Mouse (Mus musculus) liver, embryonic 14.5 days (tissue): ENCODE data around the gene Rbpms2. TPM values are rescaled to one million over a fixed set of nuclear protein-coding genes. Genes with fewer than 3 reads are reported as not detected.

ENCODE experiments used
- ATAC-seq: fragments of 200-750 bp; cut with Nextera tagmentation; 2 replicates; pipeline ENCODE4 v1.8.0; 2017; ENCODE audit warnings: moderate number of reproducible peaks, mild to moderate bottlenecking, moderate library complexity; ENCODE audit not compliant: insufficient read depth
- DNase-seq, 3 experiments: peaks; one replicate each; pipeline ENCODE4 v3.0.0-alpha.2; 2012 to 2013; ENCODE audit warnings: low read depth in 3 of 3, low spot score in 3 of 3
- H3K27ac ChIP-seq: fragments of 300-500 bp; sonication (generic); 2 replicates; pipeline ENCODE4 v1.5.1; 2014; ENCODE audit warnings: moderate library complexity, mild to moderate bottlenecking, control low read depth, inconsistent platforms
- H3K27me3 ChIP-seq: fragments of 300-500 bp; sonication (generic); 2 replicates; pipeline ENCODE4 v1.6.1; 2014; ENCODE audit warnings: mild to moderate bottlenecking, low read length, moderate library complexity; ENCODE audit not compliant: control insufficient read depth, insufficient read depth
- H3K36me3 ChIP-seq: fragments of 300-500 bp; sonication (generic); replicated peaks from 2 replicates; pipeline ENCODE4 v1.6.1; 2014; ENCODE audit warnings: low read depth; ENCODE audit not compliant: control insufficient read depth, insufficient read depth
- H3K4me1 ChIP-seq, 2 experiments: fragments of 200-500 bp in 1 of 2; fragments of 300-500 bp in 1 of 2; sonication (generic) in 1 of 2; replicated peaks; 2 replicates each; pipeline ENCODE4 v1.6.1; 2012 to 2014; ENCODE audit warnings: antibody characterized with exemption in 1 of 2, inconsistent platforms in 1 of 2, low read length in 1 of 2; ENCODE audit not compliant: control insufficient read depth in 2 of 2, insufficient read depth in 2 of 2
- H3K4me2 ChIP-seq: fragments of 300-500 bp; sonication (generic); 2 replicates; pipeline ENCODE4 v1.6.1; 2014; ENCODE audit warnings: low read depth, mild to moderate bottlenecking, control low read depth, moderate library complexity
- H3K4me3 ChIP-seq, 2 experiments: fragments of 200-500 bp in 1 of 2; fragments of 300-500 bp in 1 of 2; sonication (generic) in 1 of 2; 2 replicates each; pipeline ENCODE4 v1.5.1; 2012 to 2014; ENCODE audit warnings: low read depth in 2 of 2, low read length in 2 of 2, mild to moderate bottlenecking in 2 of 2, control low read depth in 1 of 2, inconsistent platforms in 1 of 2, moderate library complexity in 1 of 2; ENCODE audit not compliant: insufficient read depth in 1 of 2
- H3K9ac ChIP-seq: fragments of 300-500 bp; sonication (generic); replicated peaks from 2 replicates; pipeline ENCODE4 v1.6.1; 2014; ENCODE audit warnings: mild to moderate bottlenecking, control low read depth, moderate library complexity
- H3K9me3 ChIP-seq: fragments of 300-500 bp; sonication (generic); 2 replicates; pipeline ENCODE4 v1.6.1; 2016; ENCODE audit warnings: low read length, mixed read lengths; ENCODE audit not compliant: control insufficient read depth
- CTCF ChIP-seq: IDR thresholded peaks from 2 replicates; pipeline ENCODE4 v1.5.1; 2016; ENCODE audit warnings: antibody characterized with exemption, low read depth, control low read depth
- EP300 ChIP-seq: IDR thresholded peaks from 2 replicates; pipeline ENCODE4 v1.6.1; 2016; ENCODE audit warnings: antibody characterized with exemption, low read depth
- WGBS: fragments of 180-500 bp; shearing (Covaris S2); extraction: QIAGEN DNeasy Blood & Tissue Kit; methylation state at CpG from one replicate; pipeline ENCODE4 v1.1.7; 2014; ENCODE audit not compliant: insufficient replicate concordance; 5-methylcytosine and 5-hydroxymethylcytosine counted together
- polyA plus RNA-seq, 2 experiments: library from polyadenylated mRNA; depleted of rRNA in 1 of 2; stranded (reverse) in 1 of 2; unstranded in 1 of 2; fragments of >200 nt; fragmentation: Nextera tagmentation in 1 of 2; extraction: Ambion mirVana in 1 of 2; gene quantifications; 2 replicates each; pipeline versions ENCODE4 v1.2.1 to v1.2.3; 2012 to 2014

Gene Rbpms2
- polyA plus RNA-seq, 2 experiments = 8.9 to 11.9 TPM

- no peaks in the 10 kb centered on the region for H3K9me3 ChIP-seq
- H3K4me2 ChIP-seq = no peak overlapping the region
- ATAC-seq (no peak), DNase-seq (no peak)
- WGBS = 27% methylated on average over 5 of the region's 5 CpGs
- H3K4me3 ChIP-seq = no peak overlapping the region
- no peaks in the 10 kb centered on the region; the same call in 1 of the 2 replicates for H3K27me3 ChIP-seq
- no peak for TF ChIP-seq EP300
- no peak for TF ChIP-seq CTCF
- H3K36me3 ChIP-seq = no peaks in the 10 kb centered on the region
- H3K27ac ChIP-seq = no peak overlapping the region
- no peak overlapping the region for H3K9ac ChIP-seq
- H3K4me1 ChIP-seq = peaks cover 0 to 4% of the 10 kb centered on the region in 2 experiments; a peak in 1 of 4 replicates
Measured at GRCm38 (mm10) chr9:65640838-65641410, 11.5 kb downstream of the Rbpms2 start.

- 25% methylated on average over 12 of the region's 12 CpGs for WGBS
- ATAC-seq (no peak), DNase-seq (no peak)
- no peak overlapping the region for H3K27ac ChIP-seq
- no peaks in the 10 kb centered on the region; the same call in 1 of the 2 replicates for H3K27me3 ChIP-seq
- no peak overlapping the region for H3K4me3 ChIP-seq
- H3K36me3 ChIP-seq = no peaks in the 10 kb centered on the region
- TF ChIP-seq CTCF = no peak
- no peak for TF ChIP-seq EP300
- no peak overlapping the region for H3K4me2 ChIP-seq
- H3K9ac ChIP-seq = no peak overlapping the region
- peaks cover 0 to 7% of the 10 kb centered on the region in 2 experiments; a peak in 1 of 4 replicates for H3K4me1 ChIP-seq
- H3K9me3 ChIP-seq = no peaks in the 10 kb centered on the region
Measured at GRCm38 (mm10) chr9:65641446-65642052, 12.1 kb downstream of the Rbpms2 start.

- no peaks in the 10 kb centered on the region for H3K9me3 ChIP-seq
- no peak overlapping the region for H3K4me3 ChIP-seq
- no peak for DNase-seq
- no peak overlapping the region for H3K4me2 ChIP-seq
- H3K27me3 ChIP-seq = no peaks in the 10 kb centered on the region; the same call in 1 of the 2 replicates
- no peak overlapping the region for H3K9ac ChIP-seq
- peaks cover 0 to 7% of the 10 kb centered on the region in 2 experiments; a peak in 1 of 4 replicates for H3K4me1 ChIP-seq
- H3K36me3 ChIP-seq = no peaks in the 10 kb centered on the region
- H3K27ac ChIP-seq = no peak overlapping the region
- no peak for ATAC-seq
- TF ChIP-seq EP300 (no peak), CTCF (no peak)
Measured at GRCm38 (mm10) chr9:65642546-65642945, 13.1 kb downstream of the Rbpms2 start.

DNA sequence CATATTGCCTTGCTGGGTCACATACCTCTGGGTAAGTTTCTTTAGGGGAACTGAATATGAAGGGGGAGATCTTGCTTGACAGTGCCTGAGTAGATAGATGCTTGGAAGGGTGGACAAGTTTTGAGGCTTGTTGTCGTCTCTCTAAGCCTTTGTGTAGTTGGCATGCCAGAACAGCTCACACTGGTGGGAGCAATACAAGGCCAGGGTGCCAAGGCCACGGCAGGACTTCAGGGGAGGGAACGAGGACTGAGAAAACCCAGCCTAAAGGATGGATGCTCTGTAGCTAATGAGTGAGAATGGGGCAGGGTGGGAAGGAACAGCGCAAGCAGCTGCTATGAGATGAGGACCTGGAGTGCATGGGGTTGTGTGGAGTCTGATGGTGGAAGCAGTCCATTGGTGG lies 15.5 kb downstream of the Rbpms2 start:
- no peaks in the 10 kb centered on the region for H3K9me3 ChIP-seq
- peaks cover 0 to 7% of the 10 kb centered on the region in 2 experiments; a peak in 1 of 4 replicates for H3K4me1 ChIP-seq
- no peaks in the 10 kb centered on the region; the same call in 1 of the 2 replicates for H3K27me3 ChIP-seq
- ATAC-seq (no peak), DNase-seq (no peak)
- H3K9ac ChIP-seq = no peak overlapping the region
- H3K4me3 ChIP-seq = no peak overlapping the region
- WGBS = 74% methylated on average over 4 of the region's 4 CpGs
- no peak overlapping the region for H3K27ac ChIP-seq
- no peaks in the 10 kb centered on the region for H3K36me3 ChIP-seq
- no peak overlapping the region for H3K4me2 ChIP-seq
- TF ChIP-seq EP300 (no peak), CTCF (no peak)

DNA sequence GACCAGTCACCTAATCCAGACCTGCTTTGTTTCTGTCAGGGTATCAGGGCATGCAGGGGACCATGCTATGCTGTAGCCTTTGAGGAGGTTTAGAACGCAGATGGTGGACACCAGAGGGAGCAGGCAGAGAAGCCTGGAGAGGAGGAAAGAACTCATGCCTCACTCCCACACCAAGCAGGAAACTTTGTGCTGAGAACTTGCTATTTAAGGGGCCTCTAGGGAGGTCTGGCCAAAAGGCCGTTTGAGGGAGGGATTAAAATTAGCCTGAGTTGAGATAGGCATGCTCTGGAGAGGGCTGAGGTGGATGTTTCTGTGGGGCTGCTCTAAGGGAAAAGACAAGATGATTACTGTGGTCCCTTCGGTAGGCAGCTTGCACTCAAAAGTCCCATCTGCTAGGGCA lies 16.5 kb downstream of the Rbpms2 start:
- DNase-seq (no peak), ATAC-seq (no peak)
- no peak for TF ChIP-seq EP300
- TF ChIP-seq CTCF = 0 out of 2 replicates have a peak, but pooled peaks have one; percentile 2
- H3K9me3 ChIP-seq = no peaks in the 10 kb centered on the region
- peaks cover 0 to 7% of the 10 kb centered on the region in 2 experiments; a peak in 1 of 4 replicates for H3K4me1 ChIP-seq
- no peak overlapping the region for H3K4me2 ChIP-seq
- no peak overlapping the region for H3K4me3 ChIP-seq
- H3K27me3 ChIP-seq = no peaks in the 10 kb centered on the region
- H3K27ac ChIP-seq = no peak overlapping the region
- no peaks in the 10 kb centered on the region for H3K36me3 ChIP-seq
- 32% methylated on average over 3 of the region's 3 CpGs for WGBS
- no peak overlapping the region for H3K9ac ChIP-seq
